Mouse (Mus musculus) gonadal fat pad, adult 2 months (tissue): Measurements from ENCODE around the gene Supt20. TPM values are rescaled to one million over a fixed set of nuclear protein-coding genes. Genes with fewer than 3 reads are reported as not detected.
A peak's percentile ranks its signal among the peaks of the same experiment; 100 is the strongest.
"Not testable (repeated sequence)": the region's sequence is repeated elsewhere in the genome, so short reads cannot be mapped to it uniquely, and the experiment has no call there.

Experiments
- DNase-seq: peaks from one replicate; pipeline ENCODE4 v3.0.0-alpha.2; 2012; ENCODE audit warnings: low read depth
- polyA plus RNA-seq: library from polyadenylated mRNA; depleted of rRNA; stranded (reverse); fragments of >200 nt; gene quantifications from 2 replicates; pipeline ENCODE4 v1.2.3, GENCODE M21; 2012

Gene Supt20
- polyA plus RNA-seq, 1 experiment, result 50.8 TPM

DNA sequence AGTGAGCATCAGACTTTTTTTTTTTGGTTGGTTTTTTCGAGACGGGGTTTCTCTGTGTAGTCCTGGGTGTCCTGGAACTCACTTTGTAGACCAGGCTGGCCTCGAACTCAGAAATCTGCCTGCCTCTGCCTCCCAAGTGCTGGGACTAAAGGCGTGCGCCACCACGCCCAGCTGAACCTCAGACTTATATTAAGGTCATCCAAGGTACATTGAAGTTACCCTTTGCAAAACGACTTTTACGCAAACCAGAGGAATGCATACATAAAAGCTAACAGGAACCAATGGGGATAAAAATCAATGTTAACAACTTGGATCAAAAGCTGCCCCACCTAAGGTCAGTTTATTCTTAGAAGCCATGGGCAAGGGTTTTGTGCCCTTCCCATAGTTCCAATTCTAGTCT lies 11.5 kb downstream of the Supt20 start:
- not testable (repeated sequence) for DNase-seq

DNA sequence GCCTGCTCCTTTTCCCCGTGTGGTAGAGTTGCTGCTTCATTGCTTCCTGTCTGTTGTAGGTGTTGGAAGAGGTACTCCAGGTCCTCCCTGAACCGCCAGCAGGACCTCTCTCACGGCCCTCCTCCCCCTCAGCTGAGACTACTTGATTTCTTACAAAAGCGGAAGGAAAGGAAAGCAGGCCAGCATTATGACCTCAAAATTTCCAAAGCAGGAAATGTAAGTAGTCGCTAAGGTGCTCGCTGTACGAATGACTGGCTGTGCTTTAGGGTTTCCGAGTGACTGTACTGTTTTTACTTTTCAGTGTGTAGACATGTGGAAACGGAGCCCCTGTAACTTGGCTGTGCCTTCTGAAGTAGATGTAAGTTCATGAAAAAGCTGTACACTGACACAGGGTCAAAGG lies 16.4 kb downstream of the Supt20 start:
- no peak for DNase-seq

DNA sequence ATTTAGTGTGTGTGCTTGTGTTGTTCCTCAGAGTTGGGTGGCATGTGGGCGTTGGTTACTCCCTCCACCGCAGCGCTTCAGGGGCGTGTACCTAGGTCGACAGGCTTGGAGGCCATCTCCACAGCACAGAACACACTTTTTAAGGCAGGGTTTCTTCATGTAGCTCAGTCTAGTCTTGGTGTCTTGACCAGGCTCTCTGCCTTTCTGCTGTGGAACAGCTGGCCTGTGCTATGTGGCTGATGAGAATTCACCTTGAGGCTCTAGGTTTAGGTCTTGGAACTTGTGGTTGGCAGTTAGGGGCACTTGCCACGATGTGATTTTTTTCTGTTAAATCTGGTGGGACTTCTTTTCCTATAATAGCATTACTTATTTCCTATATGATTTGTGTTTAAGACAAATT lies 21.6 kb downstream of the Supt20 start, which contains the start of gene Gm21958:
TSS of gene Gm21958 (minus strand) at position 101 of the 400 bp plus-strand sequence.
- no peak for DNase-seq

GRCm38 (mm10) chr3:54715461-54715860 lies 22.9 kb downstream of the Supt20 start:
- DNase-seq, result no peak

DNA sequence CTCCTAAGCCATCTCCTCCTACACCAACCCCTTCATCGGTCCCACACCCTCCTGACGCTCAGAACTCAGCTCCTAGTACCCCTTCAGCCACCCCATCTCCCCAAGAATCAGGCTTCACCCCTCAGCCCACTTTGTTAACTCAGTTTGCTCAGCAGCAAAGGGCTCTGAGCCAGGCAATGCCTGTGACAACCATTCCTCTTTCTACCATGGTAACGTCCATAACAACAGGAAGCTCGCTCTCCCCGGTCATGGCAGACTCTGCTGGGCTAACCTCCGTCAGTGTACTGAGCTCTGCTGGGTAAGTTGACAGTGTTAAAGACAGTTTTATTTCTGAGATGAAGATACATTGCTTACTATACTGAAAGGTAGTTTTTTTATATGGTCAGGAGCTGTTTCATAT lies 24.7 kb downstream of the Supt20 start:
- no peak for DNase-seq

DNA sequence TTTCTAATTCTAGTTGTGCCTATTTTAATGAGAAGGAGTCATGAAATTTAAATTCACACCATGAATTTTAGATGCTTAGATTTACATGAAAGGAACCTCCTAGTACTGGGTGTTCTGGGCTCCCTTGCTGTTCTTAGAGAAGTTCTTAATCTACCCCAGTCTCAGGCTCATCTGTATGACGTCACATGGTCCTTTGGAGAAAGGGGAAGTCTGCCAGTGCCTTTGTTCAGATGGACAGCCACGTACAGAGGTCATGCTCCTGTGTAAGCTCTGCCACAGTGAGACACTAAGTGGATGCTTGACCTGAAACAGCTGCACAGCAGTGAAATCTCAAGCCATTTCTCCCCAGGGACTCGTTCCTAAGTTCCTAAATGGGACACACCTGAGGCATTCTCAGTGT lies 26.3 kb downstream of the Supt20 start:
- no peak for DNase-seq

- DNase-seq, result no peak
Observed at GRCm38 (mm10) chr3:54723741-54724500, 31.3 kb downstream of the Supt20 start.

- DNase-seq, result peak; percentile 64
Observed at GRCm38 (mm10) chr3:54725344-54725743, 32.7 kb downstream of the Supt20 start.

GRCm38 (mm10) chr3:54727588-54727987 lies 35.0 kb downstream of the Supt20 start:
- no peak for DNase-seq

- DNase-seq, result no peak
Observed at GRCm38 (mm10) chr3:54728100-54728499, 35.5 kb downstream of the Supt20 start.

DNA sequence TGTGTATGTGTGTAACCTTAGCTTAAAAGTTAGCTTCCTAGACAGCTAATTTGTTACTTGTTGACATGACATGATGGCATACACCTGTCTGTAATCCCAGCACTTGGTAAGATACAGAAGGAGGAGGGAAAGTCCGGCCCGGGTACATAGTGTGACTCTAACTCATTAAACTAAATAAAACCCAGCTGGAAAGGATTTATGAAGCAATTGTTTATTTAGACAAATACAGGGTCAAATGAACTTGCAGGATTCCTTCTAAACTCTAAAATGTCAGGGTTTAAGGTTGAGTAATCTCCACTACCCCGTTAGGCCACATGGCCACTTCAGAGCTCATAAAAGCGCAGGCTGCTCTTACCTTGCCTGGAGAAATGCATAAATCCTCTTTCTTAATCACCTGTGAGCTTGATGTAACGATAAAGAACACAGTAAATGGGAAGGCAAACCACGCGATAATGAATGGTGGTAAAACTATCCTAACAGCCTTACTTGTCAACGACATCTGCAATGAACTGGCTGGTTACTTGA lies 39.1 kb downstream of the Supt20 start:
- peak; percentile 62 for DNase-seq

- no peak for DNase-seq
Observed at GRCm38 (mm10) chr3:54732371-54732770, 39.8 kb downstream of the Supt20 start.

DNA sequence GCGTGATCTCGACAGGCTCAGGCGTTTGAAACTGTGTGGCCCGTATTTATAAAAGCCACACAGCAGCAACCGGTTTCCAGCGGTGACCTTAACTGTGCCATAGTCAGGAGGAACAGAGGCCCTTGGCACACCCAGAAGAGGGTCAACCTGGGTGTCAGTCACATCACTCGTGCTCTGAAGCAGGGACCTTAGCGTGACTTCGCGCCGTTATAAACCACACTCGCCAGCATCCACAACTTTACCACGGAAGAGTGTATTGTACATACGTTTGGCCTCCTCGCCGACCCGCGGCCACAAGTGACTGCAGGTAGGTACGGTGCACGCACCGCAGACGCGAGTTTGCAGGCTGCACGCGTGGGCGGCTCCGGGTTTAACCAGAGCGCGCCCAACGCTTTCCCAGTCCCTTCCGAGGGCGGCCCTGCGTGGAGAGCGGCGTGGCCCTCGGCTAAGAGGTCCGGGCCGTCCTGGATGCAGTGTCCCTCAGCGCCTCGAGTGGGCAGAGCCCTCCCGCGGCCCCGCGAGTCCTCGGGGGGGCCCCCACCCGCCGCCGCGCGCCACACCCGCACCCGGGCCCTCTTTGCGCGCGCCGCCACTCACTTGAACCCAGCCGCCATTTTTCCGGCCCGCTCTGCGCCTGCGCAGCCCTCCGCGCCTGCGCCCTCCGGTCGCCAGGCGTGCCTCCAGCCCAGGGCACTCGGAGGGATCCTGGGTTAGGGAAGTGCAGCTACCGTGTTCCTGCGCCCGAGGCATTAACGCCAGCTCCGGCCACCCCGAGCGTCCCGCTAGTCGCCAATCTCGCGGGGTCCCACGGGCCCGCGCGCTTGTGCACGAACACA lies 42.0 kb downstream of the Supt20 start:
- no peak for DNase-seq

DNA sequence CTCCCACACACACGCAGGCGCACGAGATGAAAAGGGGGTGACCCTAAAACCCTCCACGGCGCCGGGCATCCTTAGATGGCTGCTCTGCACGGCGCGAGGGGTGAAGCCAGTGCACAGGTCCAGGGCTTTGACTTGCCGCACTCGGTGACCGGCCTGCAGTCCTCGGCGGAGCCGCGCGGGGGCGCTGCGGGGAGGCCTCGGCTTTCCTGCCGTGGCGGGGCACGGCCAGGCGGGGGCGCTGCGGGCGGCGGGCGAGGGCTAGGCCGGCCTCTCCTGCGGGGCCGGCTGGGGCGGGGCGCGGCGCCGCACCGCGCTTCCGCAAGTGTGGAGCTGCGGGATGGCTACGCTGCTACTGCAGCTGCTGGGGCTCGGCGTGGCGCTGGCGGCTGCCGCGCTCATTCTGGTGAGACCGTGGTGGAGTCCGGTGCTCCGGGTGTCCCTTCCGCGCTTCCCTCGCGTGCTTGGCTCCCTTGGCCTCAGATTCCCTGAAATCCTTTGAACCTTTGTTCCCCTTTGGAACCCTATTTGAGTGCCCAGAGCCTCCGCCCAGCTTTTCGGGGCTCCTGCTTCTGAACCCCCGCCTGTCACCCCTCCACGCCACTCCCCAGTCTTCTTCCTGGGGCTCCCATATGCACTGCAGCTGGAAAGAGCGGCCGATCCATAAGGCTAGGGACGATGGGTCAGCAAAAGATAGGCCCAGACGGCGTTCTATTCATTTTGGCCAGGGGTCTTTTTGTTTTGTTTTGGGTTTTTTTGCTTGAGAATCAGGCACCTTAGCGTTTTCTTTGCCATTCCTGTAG lies 42.8 kb downstream of the Supt20 start, which contains the start of the genes Exosc8 and Alg5:
TSS of gene Exosc8 (minus strand) at position 147 of the 800 bp plus-strand sequence.
TSS of gene Alg5 (plus strand) at position 293 of the 800 bp plus-strand sequence.
- DNase-seq, result no peak

- no peak for DNase-seq
Observed at GRCm38 (mm10) chr3:54736101-54736927, 43.7 kb downstream of the Supt20 start.

GRCm38 (mm10) chr3:54737317-54737716 lies 44.7 kb downstream of the Supt20 start:
- DNase-seq, result no peak

DNA sequence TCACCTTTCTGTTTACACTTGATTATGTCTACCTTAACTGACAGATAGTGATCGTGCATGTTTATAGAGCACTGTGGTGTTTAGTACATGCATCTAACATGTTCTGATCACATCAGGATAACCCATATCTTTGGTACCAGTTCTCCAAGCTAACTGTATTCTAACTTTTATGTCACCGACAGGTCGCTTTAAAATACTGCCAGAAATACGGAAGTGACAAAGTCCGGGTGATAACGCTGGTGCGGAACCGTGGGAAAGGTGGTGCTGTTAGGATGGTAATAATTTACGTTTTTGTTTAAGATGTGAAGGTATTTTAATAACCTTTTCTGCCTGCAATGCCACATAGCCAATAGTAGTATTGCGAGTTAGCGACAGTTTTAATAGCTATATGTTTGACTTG lies 49.4 kb downstream of the Supt20 start:
- no peak for DNase-seq

DNA sequence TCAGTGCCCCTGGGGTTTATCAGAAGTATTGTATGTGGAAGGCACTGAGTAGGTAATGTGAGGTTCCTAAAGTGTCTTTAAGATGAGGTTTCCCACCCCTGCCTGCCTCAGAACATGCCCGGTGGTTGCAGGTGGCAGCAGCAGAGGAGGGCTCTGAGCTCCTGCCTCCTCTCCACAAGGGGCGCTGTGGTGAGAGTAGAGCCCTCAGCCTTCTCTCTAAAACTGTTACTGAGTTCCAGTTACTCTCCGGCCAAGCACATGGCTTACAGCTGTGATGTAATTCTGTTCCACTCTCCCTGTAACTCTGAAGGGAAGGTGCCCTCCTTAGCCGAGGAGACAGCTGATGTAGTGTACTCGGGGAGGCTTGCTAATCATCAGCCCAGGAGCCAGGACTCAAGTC lies 53.2 kb downstream of the Supt20 start:
- DNase-seq, result no peak

GRCm38 (mm10) chr3:54753411-54753810 lies 60.8 kb downstream of the Supt20 start:
- DNase-seq, result no peak

- DNase-seq, result no peak
Observed at GRCm38 (mm10) chr3:54755145-54756041, 62.8 kb downstream of the Supt20 start, which contains the start of gene Smad9. Gene Smad9 (plus strand): TSS chr3:54755582.
